Mouse (Mus musculus) gastrocnemius, adult 2 months (tissue): ENCODE results near the gene Tas2r120. TPM values are rescaled to one million over a fixed set of nuclear protein-coding genes. Genes with fewer than 3 reads are reported as not detected.
"Not testable (repeated sequence)": the region's sequence is repeated elsewhere in the genome, so short reads cannot be mapped to it uniquely, and the experiment has no call there.

Source experiments
- DNase-seq: peaks from one replicate; pipeline ENCODE4 v3.0.0; 2022
- H3K27ac ChIP-seq: fragments of 200-600 bp; 2 replicates; pipeline ENCODE4 v1.8.1; 2022; ENCODE audit warnings: mild to moderate bottlenecking
- H3K4me3 ChIP-seq: fragments of 200-600 bp; 2 replicates; pipeline ENCODE4 v1.8.1; 2022; ENCODE audit warnings: mild to moderate bottlenecking, moderate library complexity
- CTCF ChIP-seq: fragments of 200-600 bp; IDR thresholded peaks from 2 replicates; pipeline ENCODE4 v1.8.1; 2022; ENCODE audit warnings: antibody characterized with exemption, mild to moderate bottlenecking, moderate library complexity
- intact Hi-C: fragments of 180-260 bp; cut with DNase I; formaldehyde crosslinking; loops from one replicate; pipeline ENCODE4 v1.15.1; 2025
- long read RNA-seq, 2 experiments: library from polyadenylated mRNA; stranded (forward); transcript quantifications; one replicate each; pipeline ENCODE4 v2.0.0; 2021
- total RNA-seq, 2 experiments: library from RNA; stranded (reverse); gene quantifications; 2 replicates each; pipeline ENCODE4 v1.2.3; 2021

Gene Tas2r120
- total RNA-seq, result not detected
- long read RNA-seq, experiment 1, result 0 reads
- long read RNA-seq, experiment 2, result 0 reads

DNA sequence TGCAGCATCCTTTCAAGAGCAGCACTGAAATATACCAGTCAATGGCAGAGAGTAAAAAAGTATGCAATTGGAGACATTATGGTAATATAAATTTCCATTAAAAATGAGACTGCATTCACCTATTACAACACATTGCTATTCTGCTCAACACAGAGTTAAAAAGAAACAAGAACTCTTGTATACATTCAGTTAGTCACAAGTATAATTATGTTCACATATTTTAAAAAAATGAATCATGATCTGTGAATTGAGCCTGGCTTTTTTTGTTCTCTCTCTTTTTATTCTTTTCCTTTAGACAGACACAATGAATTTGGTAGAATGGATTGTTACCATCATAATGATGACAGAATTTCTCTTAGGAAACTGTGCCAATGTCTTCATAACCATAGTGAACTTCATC lies at the start of gene Tas2r120:
Tas2r120 (plus strand) TSS at position 301 of the 400 bp plus-strand sequence.
- H3K4me3 ChIP-seq, result no peak within 1 kb of the TSS

DNA sequence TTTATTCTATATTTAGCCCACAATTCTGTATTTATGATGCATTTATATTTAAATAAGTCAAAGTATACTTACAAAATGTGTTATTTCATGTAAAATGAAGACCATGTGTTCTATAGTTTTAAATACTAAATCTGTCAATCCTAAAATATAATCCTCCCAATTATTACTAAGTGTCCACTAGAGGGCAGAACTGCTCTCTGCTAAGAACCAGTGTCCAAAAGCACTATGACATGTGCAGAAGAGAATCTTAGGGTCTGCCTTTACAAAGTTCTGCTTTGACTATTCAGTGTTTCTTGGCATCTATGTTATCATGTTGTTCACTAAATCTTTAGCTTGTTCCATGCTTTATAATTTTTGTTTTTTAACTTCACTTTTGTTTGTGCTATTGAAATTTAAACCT lies 7.4 kb upstream of the Tas2r120 start:
- DNase-seq, result no peak
- TF ChIP-seq CTCF, result peak; percentile 45
- intact Hi-C loops, result no loop called here
- Histone ChIP-seq H3K4me3 (no peak overlapping the region), H3K27ac (no peak overlapping the region)

More for the DNA sequence above, at the start of gene Tas2r120:
- no peak for DNase-seq
- intact Hi-C loops, result no loop called here
- H3K27ac ChIP-seq, result no peak within 1 kb of the TSS
- TF ChIP-seq CTCF, result no peak

DNA sequence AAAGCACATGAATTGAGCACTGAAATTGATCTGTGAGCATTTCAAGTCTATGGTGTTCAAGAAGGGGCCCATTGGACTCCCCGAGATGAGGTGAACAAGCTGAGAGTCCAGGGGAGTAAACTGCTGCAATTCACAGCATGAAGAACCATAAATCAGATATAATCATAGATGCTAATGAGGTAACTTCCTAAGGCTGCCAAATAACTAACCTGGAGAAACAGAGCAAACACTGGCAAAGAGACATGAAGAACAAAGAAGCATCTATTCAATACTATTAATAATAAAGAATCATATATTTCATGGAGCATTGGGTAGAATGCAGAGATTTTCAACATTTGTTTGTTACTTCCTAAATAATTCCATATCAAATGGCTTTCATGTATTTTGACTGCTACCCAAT lies 5.3 kb upstream of the Tas2r120 start, which contains the start of gene A630073D07Rik:
A630073D07Rik (minus strand) TSS at position 101 of the 400 bp plus-strand sequence.
- Histone ChIP-seq H3K4me3 (no peak within 1 kb of the TSS), H3K27ac (no peak within 1 kb of the TSS)
- no peak for TF ChIP-seq CTCF
- intact Hi-C loops, result no loop called here
- DNase-seq, result no peak

DNA sequence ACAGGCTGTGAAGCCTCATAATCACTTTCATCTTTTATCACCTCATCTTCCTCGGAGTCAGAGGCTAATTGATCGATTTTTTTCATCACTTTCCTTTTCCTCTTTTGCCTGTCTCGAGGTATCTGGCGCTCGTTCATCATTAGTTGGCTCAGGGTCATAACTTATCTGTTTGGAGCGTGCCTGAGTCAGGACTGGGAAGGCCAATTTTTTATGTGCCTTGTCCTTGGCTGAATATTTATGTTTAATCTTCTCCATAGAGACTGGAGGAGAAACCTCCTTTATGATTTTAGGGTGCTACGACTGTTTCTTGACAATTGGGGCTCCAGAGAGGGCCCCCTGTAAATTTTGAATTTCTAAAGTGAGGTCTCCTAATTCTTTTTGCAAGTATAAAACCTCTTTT lies 34.8 kb downstream of the Tas2r120 start:
- DNase-seq, H3K4me3 ChIP-seq, H3K27ac ChIP-seq, intact Hi-C loops: not testable (repeated sequence)

DNA sequence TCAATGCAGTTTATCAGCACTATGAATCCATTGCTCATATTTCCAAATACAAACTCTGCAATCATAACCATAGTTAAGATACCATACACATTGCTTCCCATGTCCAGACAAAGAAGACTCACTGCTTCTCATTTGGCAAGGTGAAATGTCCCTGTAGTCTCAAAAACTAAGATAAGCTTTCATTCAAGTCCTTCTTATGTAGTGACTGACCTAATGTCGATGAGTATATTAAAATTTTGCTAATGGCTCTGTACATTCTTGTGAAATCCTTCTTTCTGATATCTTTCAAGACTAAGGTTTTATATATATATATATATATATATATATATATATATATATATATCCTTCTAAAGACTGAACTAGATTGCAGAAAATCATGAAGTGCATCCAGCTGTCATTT lies 44.2 kb downstream of the Tas2r120 start, which contains the start of gene Tas2r121:
Tas2r121 (minus strand) TSS at position 101 of the 400 bp plus-strand sequence.
- intact Hi-C loops, result no loop called here
- no peak for TF ChIP-seq CTCF
- Histone ChIP-seq H3K4me3 (no peak within 1 kb of the TSS), H3K27ac (no peak within 1 kb of the TSS)
- no peak for DNase-seq

Other genes starting within 250 kb of the Tas2r120 start
- not detected for gene Prh1, start 87.1 kb upstream of the Tas2r120 start, total RNA-seq
- not detected for gene Prp2, start 61.0 kb upstream of the Tas2r120 start, total RNA-seq
- not detected for gene A630073D07Rik, start 5.4 kb upstream of the Tas2r120 start, total RNA-seq
- not detected for gene Tas2r121, start 44.1 kb downstream of the Tas2r120 start, total RNA-seq
- not detected for gene Tas2r122, start 55.0 kb downstream of the Tas2r120 start, total RNA-seq
- not detected for gene Tas2r115, start 81.1 kb downstream of the Tas2r120 start, total RNA-seq
- not detected for gene Tas2r124, start 97.8 kb downstream of the Tas2r120 start, total RNA-seq
- gene Tas2r102, start 105.2 kb downstream of the Tas2r120 start, total RNA-seq, result not detected
- not detected for gene Tas2r136, start 121.2 kb downstream of the Tas2r120 start, total RNA-seq
- not detected for gene Tas2r117, start 145.9 kb downstream of the Tas2r120 start, total RNA-seq
- not detected for gene Tas2r123, start 190.2 kb downstream of the Tas2r120 start, total RNA-seq
- not detected for gene Tas2r116, start 198.5 kb downstream of the Tas2r120 start, total RNA-seq
- not detected for gene Tas2r110, start 211.1 kb downstream of the Tas2r120 start, total RNA-seq
- gene Tas2r113, start 236.1 kb downstream of the Tas2r120 start, total RNA-seq, result not detected